Mouse (Mus musculus) stomach, postnatal 0 days (tissue): ENCODE measurements at regions not wholly inside any gene's neighbourhood (a gene's known extent, or its start where the extent isn't known, plus 50 kb on each side); places are given as distances from the start of the nearest gene placed in this dataset.

Experiments
- CTCF ChIP-seq: IDR thresholded peaks from 2 replicates; pipeline ENCODE4 v1.5.1; 2016; ENCODE audit warnings: antibody characterized with exemption, low read depth, mild to moderate bottlenecking, moderate library complexity
- EP300 ChIP-seq: optimal IDR thresholded peaks from 2 replicates; pipeline ENCODE3; 2016; ENCODE audit warnings: antibody characterized with exemption

DNA sequence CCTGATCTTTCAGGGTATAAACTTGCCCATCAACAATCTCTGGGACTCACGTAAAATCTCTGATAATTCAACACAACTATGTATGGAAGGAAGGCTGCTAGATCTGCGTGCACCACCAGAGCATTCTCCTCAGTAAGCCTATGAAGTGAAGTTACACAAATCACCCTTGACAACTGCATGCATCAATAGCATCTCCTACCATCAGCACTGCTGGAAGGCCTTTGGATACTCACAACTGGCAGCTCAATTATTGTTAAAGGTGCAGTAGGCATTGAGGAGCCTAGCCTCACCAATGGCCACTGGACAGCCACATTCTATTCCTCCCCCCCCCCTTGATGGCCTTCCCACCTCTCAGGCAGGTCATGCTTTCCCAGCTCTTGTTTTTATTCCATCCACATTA, 64.9 kb upstream of the Kctd3 start:
- TF ChIP-seq CTCF (no peak), EP300 (no peak)
